Mouse (Mus musculus): Measurements from ENCODE around the gene Gm10718. TPM values are rescaled to one million over a fixed set of nuclear protein-coding genes. Genes with fewer than 3 reads are reported as not detected.
"Not testable (repeated sequence)": the region's sequence is repeated elsewhere in the genome, so short reads cannot be mapped to it uniquely, and the experiment has no call there.

The Gm10718 gene
- polyA plus RNA-seq, 1 experiment from 2014 or later = not detected

DNA sequence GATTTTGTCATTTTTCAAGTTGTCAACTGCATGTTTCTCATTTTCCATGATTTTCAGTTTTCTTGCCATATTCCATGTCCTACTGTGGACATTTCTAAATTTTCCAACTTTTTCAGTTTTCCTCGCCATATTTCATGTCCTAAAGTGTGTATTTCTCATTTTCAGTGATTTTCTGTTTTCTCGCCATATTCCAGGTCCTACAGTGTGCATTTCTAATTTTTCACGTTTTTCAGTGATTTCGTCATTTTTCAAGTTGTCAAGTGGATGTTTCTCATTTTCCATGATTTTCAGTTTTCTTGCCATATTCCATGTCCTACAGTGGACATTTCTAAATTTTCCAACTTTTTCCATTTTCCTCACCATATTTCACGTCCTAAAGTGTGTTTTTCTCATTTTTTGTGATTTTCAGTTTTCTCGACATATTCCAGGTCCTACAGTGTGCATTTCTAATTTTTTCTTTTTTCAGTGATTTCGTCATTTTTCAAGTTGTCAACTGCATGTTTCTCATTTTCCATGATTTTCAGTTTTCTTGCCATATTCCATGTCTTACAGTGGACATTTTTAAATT lies 11.2 kb upstream of the Gm10718 start:
- not testable (repeated sequence) for H3K9ac ChIP-seq (replicated peaks; ENCODE audit: low read depth, low read length); ATAC-seq (ENCODE audit: low read depth); H3K27me3 ChIP-seq (ENCODE audit: control insufficient read depth, insufficient read depth, low read length); H3K4me1 ChIP-seq (ENCODE audit: control insufficient read depth, insufficient read depth, low read length); H3K36me3 ChIP-seq (ENCODE audit: control insufficient read depth, insufficient read depth, low read length); H3K27ac ChIP-seq (ENCODE audit: low read depth, low read length); H3K9me3 ChIP-seq (ENCODE audit: control insufficient read depth, low read length); H3K4me3 ChIP-seq (ENCODE audit: low read depth, low read length); H3K4me2 ChIP-seq (ENCODE audit: low read depth, low read length)
- 90% methylated on average over 2 of the region's 7 CpGs for WGBS

DNA sequence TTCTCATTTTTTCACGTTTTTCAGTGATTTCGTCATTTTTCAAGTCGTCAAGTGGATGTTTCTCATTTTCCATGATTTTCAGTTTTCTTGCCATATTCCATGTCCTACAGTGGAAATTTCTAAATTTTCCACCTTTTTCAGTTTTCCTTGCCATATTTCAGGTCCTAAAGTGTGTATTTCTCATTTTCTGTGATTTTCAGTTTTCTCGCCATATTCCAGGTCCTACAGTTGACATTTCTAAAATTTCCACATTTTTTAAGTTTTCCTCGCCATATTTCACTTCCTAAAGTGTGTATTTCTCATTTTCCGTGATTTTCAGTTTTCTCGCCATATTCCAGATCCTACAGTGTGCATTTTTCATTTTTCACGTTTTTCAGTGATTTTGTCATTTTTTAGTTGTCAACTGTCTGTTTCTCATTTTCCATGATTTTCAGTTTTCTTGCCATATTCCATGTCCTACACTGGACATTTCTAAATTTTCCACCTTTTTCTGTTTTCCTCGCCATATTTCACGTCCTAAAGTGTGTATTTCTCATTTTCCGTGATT lies 10.5 kb upstream of the Gm10718 start, which contains the start of gene Gm10721:
Gm10721 (plus strand) TSS at position 408 of the 547 bp plus-strand sequence.
- H3K9ac ChIP-seq (replicated peaks; ENCODE audit: low read depth, low read length); H3K4me3 ChIP-seq (ENCODE audit: low read depth, low read length); H3K4me1 ChIP-seq (ENCODE audit: control insufficient read depth, insufficient read depth, low read length); H3K4me2 ChIP-seq (ENCODE audit: low read depth, low read length); H3K27me3 ChIP-seq (ENCODE audit: control insufficient read depth, insufficient read depth, low read length); H3K36me3 ChIP-seq (ENCODE audit: control insufficient read depth, insufficient read depth, low read length); H3K9me3 ChIP-seq (ENCODE audit: control insufficient read depth, low read length); H3K27ac ChIP-seq (ENCODE audit: low read depth, low read length): not testable (repeated sequence)
- ATAC-seq (ENCODE audit: low read depth) = 0 out of 2 replicates have a peak, but pooled peaks have one; percentile 41
- WGBS = no CpG with 5 or more reads among the region's 11 CpGs

DNA sequence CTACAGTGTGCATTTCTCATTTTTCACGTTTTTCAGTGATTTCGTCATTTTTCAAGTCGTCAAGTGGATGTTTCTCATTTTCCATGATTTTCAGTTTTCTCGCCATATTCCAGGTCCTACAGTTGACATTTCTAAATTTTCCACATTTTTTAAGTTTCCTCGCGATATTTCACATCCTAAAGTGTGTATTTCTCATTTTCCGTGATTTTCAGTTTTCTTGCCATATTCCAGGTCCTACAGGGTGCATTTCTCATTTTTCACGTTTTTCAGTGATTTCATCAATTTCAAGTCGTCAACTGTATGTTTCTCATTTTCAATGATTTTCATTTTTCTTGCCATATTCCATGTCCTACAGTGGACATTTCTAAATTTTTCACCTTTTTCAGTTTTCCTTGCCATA lies 8.0 kb upstream of the Gm10718 start, which contains the start of gene Gm10720:
Gm10720 (plus strand) TSS at position 301 of the 400 bp plus-strand sequence.
- H3K4me1 ChIP-seq (ENCODE audit: control insufficient read depth, insufficient read depth, low read length); H3K4me2 ChIP-seq (ENCODE audit: low read depth, low read length); H3K9me3 ChIP-seq (ENCODE audit: control insufficient read depth, low read length); H3K36me3 ChIP-seq (ENCODE audit: control insufficient read depth, insufficient read depth, low read length); ATAC-seq (ENCODE audit: low read depth); H3K4me3 ChIP-seq (ENCODE audit: low read depth, low read length); H3K27me3 ChIP-seq (ENCODE audit: control insufficient read depth, insufficient read depth, low read length); H3K9ac ChIP-seq (replicated peaks; ENCODE audit: low read depth, low read length); H3K27ac ChIP-seq (ENCODE audit: low read depth, low read length): not testable (repeated sequence)
- WGBS = 61% methylated on average over 4 of the region's 9 CpGs

DNA sequence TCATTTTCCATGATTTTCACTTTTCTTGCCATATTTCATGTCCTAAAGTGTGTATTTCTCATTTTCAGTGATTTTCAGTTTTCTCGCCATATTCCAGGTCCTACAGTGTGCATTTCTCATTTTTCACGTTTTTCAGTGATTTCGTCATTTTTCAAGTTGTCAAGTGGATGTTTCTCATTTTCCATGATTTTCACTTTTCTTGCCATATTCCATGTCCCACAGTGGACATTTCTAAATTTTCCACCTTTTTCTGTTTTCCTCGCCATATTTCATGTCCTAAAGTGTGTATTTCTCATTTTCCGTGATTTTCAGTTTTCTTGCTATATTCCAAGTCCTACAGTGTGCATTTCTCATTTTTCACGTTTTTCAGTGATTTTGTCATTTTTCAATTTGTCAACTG lies 7.5 kb upstream of the Gm10718 start:
- H3K9ac ChIP-seq (replicated peaks; ENCODE audit: low read depth, low read length); H3K36me3 ChIP-seq (ENCODE audit: control insufficient read depth, insufficient read depth, low read length); H3K4me2 ChIP-seq (ENCODE audit: low read depth, low read length); H3K9me3 ChIP-seq (ENCODE audit: control insufficient read depth, low read length); H3K27ac ChIP-seq (ENCODE audit: low read depth, low read length); ATAC-seq (ENCODE audit: low read depth); H3K4me3 ChIP-seq (ENCODE audit: low read depth, low read length); H3K27me3 ChIP-seq (ENCODE audit: control insufficient read depth, insufficient read depth, low read length); H3K4me1 ChIP-seq (ENCODE audit: control insufficient read depth, insufficient read depth, low read length): not testable (repeated sequence)
- WGBS = 76% methylated on average over 4 of the region's 6 CpGs

GRCm38 (mm10) chr9:3017108-3017507 lies 6.2 kb upstream of the Gm10718 start, which contains the start of gene Gm10719:
Gene Gm10719 (plus strand): TSS chr9:3017408.
- not testable (repeated sequence) for H3K4me1 ChIP-seq (ENCODE audit: control insufficient read depth, insufficient read depth, low read length); H3K9me3 ChIP-seq (ENCODE audit: control insufficient read depth, low read length); H3K4me2 ChIP-seq (ENCODE audit: low read depth, low read length); H3K27me3 ChIP-seq (ENCODE audit: control insufficient read depth, insufficient read depth, low read length); H3K9ac ChIP-seq (replicated peaks; ENCODE audit: low read depth, low read length); ATAC-seq (ENCODE audit: low read depth); H3K27ac ChIP-seq (ENCODE audit: low read depth, low read length); H3K36me3 ChIP-seq (ENCODE audit: control insufficient read depth, insufficient read depth, low read length); H3K4me3 ChIP-seq (ENCODE audit: low read depth, low read length)
- 100% methylated on average over 1 of the region's 9 CpGs for WGBS

DNA sequence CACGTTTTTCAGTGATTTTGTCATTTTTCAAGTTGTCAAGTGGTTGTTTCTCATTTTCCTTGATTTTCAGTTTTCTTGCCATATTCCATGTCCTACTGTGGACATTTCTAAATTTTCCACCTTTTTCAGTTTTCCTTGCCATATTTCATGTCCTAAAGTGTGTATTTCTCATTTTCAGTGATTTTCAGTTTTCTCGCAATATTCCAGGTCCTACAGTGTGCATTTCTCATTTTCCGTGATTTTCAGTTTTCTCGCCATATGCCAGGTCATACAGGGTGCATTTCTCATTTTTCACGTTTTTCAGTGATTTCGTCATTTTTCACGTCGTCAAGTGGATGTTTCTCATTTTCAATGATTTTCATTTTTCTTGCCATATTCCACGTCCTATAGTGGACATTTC lies 4.4 kb upstream of the Gm10718 start:
- not testable (repeated sequence) for H3K4me1 ChIP-seq (ENCODE audit: control insufficient read depth, insufficient read depth, low read length); H3K4me3 ChIP-seq (ENCODE audit: low read depth, low read length); H3K9ac ChIP-seq (replicated peaks; ENCODE audit: low read depth, low read length); H3K4me2 ChIP-seq (ENCODE audit: low read depth, low read length); ATAC-seq (ENCODE audit: low read depth); H3K27me3 ChIP-seq (ENCODE audit: control insufficient read depth, insufficient read depth, low read length); H3K36me3 ChIP-seq (ENCODE audit: control insufficient read depth, insufficient read depth, low read length); H3K9me3 ChIP-seq (ENCODE audit: control insufficient read depth, low read length); H3K27ac ChIP-seq (ENCODE audit: low read depth, low read length)
- WGBS = 65% methylated on average over 9 of the region's 9 CpGs

DNA sequence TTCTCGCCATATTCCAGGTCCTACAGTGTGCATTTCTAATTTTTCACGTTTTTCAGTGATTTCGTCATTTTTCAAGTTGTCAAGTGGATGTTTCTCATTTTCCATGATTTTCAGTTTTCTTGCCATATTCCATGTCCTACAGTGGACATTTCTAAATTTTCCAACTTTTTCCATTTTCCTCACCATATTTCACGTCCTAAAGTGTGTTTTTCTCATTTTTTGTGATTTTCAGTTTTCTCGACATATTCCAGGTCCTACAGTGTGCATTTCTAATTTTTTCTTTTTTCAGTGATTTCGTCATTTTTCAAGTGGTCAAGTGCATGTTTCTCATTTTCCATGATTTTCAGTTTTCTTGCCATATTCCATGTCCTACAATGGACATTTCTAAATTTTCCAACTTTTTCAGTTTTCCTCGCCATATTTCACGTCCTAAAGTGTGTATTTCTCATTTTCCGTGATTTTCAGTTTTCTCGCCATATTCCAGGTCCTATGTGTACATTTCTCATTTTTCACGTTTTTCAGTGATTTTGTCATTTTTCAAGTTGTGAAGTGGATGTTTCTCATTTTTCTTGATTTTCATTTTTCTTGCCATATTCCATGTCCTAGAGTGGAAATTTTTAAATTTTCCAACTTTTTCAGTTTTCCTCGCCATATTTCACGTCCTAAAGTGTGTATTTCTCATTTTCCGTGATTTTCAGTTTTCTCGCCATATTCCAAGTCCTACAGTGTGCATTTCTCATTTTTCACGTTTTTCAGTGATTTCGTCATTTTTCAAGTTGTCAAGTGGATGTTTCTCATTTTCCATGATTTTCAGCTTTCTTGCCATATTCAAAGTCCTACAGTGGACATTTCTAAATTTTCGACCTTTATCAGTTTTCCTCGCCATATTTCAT lies 3.3 kb upstream of the Gm10718 start:
- not testable (repeated sequence) for H3K4me1 ChIP-seq (ENCODE audit: control insufficient read depth, insufficient read depth, low read length); H3K9me3 ChIP-seq (ENCODE audit: control insufficient read depth, low read length); H3K27ac ChIP-seq (ENCODE audit: low read depth, low read length); H3K4me3 ChIP-seq (ENCODE audit: low read depth, low read length); H3K27me3 ChIP-seq (ENCODE audit: control insufficient read depth, insufficient read depth, low read length); H3K36me3 ChIP-seq (ENCODE audit: control insufficient read depth, insufficient read depth, low read length); H3K4me2 ChIP-seq (ENCODE audit: low read depth, low read length); H3K9ac ChIP-seq (replicated peaks; ENCODE audit: low read depth, low read length)
- ATAC-seq (ENCODE audit: low read depth) = 0 out of 2 replicates have a peak, but pooled peaks have one; percentile 57
- WGBS = 76% methylated on average over 11 of the region's 19 CpGs

- not testable (repeated sequence) for H3K4me2 ChIP-seq (ENCODE audit: low read depth, low read length); H3K36me3 ChIP-seq (ENCODE audit: control insufficient read depth, insufficient read depth, low read length)
- WGBS = 71% methylated on average over 9 of the region's 13 CpGs
These were observed 885 bp upstream of the Gm10718 start for GRCm38 (mm10) chr9:3022316-3023008.

More at GRCm38 (mm10) chr9:3022316-3023008, 885 bp upstream of the Gm10718 start:
- H3K9ac ChIP-seq (replicated peaks; ENCODE audit: low read depth, low read length); H3K4me1 ChIP-seq (ENCODE audit: control insufficient read depth, insufficient read depth, low read length); H3K27me3 ChIP-seq (ENCODE audit: control insufficient read depth, insufficient read depth, low read length); H3K4me3 ChIP-seq (ENCODE audit: low read depth, low read length); H3K27ac ChIP-seq (ENCODE audit: low read depth, low read length); ATAC-seq (ENCODE audit: low read depth); H3K9me3 ChIP-seq (ENCODE audit: control insufficient read depth, low read length): not testable (repeated sequence)
